Mouse (Mus musculus): ENCODE data around the gene Camsap2. TPM values are rescaled to one million over a fixed set of nuclear protein-coding genes. Genes with fewer than 3 reads are reported as not detected.

The Camsap2 gene
- polyA plus RNA-seq, 1 experiment, result 19.6 TPM

- Histone ChIP-seq H3K4me1 (ENCODE audit: control insufficient read depth, insufficient read depth, low read length) (no peaks in the 10 kb centered on the region; the same call in 1 of the 2 replicates), H3K27ac (ENCODE audit: control insufficient read depth, insufficient read depth, low read depth, low read length, poor library complexity) (0 out of 2 replicates have a peak overlapping the region, but pooled peaks have one; percentile 13), H3K4me3 (replicated peaks; ENCODE audit: control insufficient read depth, low read depth, low read length) (no peak overlapping the region)
- whole genome bisulfite sequencing, result 5% methylated on average over 5 of the region's 5 CpGs
- TF ChIP-seq CTCF (IDR thresholded peaks at IDR 0.05; ENCODE audit: control insufficient read depth, insufficient read depth, low read length), result no peak
- TF ChIP-seq POLR2A (IDR thresholded peaks at IDR 0.05; ENCODE audit: borderline replicate concordance, control insufficient read depth, low read depth, low read length), result no peak
These were observed 96.2 kb downstream of the Camsap2 start for GRCm38 (mm10) chr1:136249662-136250061.

GRCm38 (mm10) chr1:136247393-136247792 is 98.5 kb downstream of the Camsap2 start:
- no peaks in the 10 kb centered on the region; the same call in 1 of the 2 replicates for H3K4me1 ChIP-seq (ENCODE audit: control insufficient read depth, insufficient read depth, low read length)
- H3K27ac ChIP-seq (ENCODE audit: control insufficient read depth, insufficient read depth, low read depth, low read length, poor library complexity), result no peak overlapping the region
- H3K4me3 ChIP-seq (replicated peaks; ENCODE audit: control insufficient read depth, low read depth, low read length), result no peak overlapping the region
- TF ChIP-seq POLR2A (IDR thresholded peaks at IDR 0.05; ENCODE audit: borderline replicate concordance, control insufficient read depth, low read depth, low read length), result no peak
- no peak for TF ChIP-seq CTCF (IDR thresholded peaks at IDR 0.05; ENCODE audit: control insufficient read depth, insufficient read depth, low read length)
- WGBS, result 17% methylated on average over 5 of the region's 5 CpGs

DNA sequence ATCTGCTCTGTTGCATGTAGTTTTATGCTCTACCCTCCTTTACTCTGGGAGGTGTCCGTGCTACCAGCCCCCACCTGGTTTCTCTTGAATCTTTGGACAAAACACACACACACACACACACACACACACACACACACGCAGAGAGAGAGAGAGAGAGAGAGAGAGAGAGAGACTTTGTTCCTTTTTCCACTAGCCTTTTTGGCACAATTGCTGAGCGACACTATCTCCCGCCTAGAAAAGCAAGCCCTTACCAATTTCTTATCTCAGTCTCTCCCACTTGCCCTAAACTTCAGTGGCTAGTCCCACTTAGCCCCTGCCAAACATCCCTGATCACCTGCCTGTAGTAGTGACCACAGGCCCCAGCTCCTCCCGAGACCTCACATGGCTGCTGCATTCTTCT is 101.4 kb downstream of the Camsap2 start:
- WGBS, result 58% methylated on average over 5 of the region's 5 CpGs
- no peak overlapping the region for H3K27ac ChIP-seq (ENCODE audit: control insufficient read depth, insufficient read depth, low read depth, low read length, poor library complexity)
- TF ChIP-seq CTCF (IDR thresholded peaks at IDR 0.05; ENCODE audit: control insufficient read depth, insufficient read depth, low read length), result no peak
- TF ChIP-seq POLR2A (IDR thresholded peaks at IDR 0.05; ENCODE audit: borderline replicate concordance, control insufficient read depth, low read depth, low read length), result no peak

GRCm38 (mm10) chr1:136241801-136242200 is 104.1 kb downstream of the Camsap2 start:
- H3K4me1 ChIP-seq (ENCODE audit: control insufficient read depth, insufficient read depth, low read length), result no peaks in the 10 kb centered on the region
- no peak overlapping the region for H3K4me3 ChIP-seq (replicated peaks; ENCODE audit: control insufficient read depth, low read depth, low read length)
- H3K27ac ChIP-seq (ENCODE audit: control insufficient read depth, insufficient read depth, low read depth, low read length, poor library complexity), result no peak overlapping the region
- no peak for TF ChIP-seq POLR2A (IDR thresholded peaks at IDR 0.05; ENCODE audit: borderline replicate concordance, control insufficient read depth, low read depth, low read length)
- TF ChIP-seq CTCF (IDR thresholded peaks at IDR 0.05; ENCODE audit: control insufficient read depth, insufficient read depth, low read length), result no peak
- 80% methylated on average over 7 of the region's 7 CpGs for whole genome bisulfite sequencing

More for the DNA sequence above, 101.4 kb downstream of the Camsap2 start:
- Histone ChIP-seq H3K4me3 (replicated peaks; ENCODE audit: control insufficient read depth, low read depth, low read length) (no peak overlapping the region), H3K4me1 (ENCODE audit: control insufficient read depth, insufficient read depth, low read length) (no peaks in the 10 kb centered on the region; the same call in 1 of the 2 replicates)

DNA sequence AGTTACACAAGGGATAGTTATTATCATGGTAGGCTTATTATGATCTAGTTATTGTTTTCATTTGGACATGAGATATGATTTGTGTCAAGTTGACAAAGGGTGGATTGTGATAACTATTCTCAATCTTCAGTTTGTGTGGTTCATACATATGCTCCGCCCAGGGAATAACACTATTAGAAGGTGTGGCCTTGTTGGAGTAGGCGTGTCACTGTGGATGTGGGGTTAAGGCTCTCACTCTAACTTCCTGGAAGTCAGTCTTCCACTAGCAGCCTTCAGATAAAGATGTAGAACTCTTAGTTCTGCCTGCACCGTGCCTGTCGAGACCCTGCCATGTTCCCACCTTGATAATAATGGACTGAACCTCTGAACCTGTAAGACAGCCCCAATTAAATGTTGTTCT is 107.4 kb downstream of the Camsap2 start:
- 62% methylated on average over 4 of the region's 4 CpGs for WGBS
- Histone ChIP-seq H3K27ac (ENCODE audit: control insufficient read depth, insufficient read depth, low read depth, low read length, poor library complexity) (no peak overlapping the region), H3K4me3 (replicated peaks; ENCODE audit: control insufficient read depth, low read depth, low read length) (no peak overlapping the region), H3K4me1 (ENCODE audit: control insufficient read depth, insufficient read depth, low read length) (no peaks in the 10 kb centered on the region)
- TF ChIP-seq CTCF (IDR thresholded peaks at IDR 0.05; ENCODE audit: control insufficient read depth, insufficient read depth, low read length) (no peak), POLR2A (IDR thresholded peaks at IDR 0.05; ENCODE audit: borderline replicate concordance, control insufficient read depth, low read depth, low read length) (no peak)

DNA sequence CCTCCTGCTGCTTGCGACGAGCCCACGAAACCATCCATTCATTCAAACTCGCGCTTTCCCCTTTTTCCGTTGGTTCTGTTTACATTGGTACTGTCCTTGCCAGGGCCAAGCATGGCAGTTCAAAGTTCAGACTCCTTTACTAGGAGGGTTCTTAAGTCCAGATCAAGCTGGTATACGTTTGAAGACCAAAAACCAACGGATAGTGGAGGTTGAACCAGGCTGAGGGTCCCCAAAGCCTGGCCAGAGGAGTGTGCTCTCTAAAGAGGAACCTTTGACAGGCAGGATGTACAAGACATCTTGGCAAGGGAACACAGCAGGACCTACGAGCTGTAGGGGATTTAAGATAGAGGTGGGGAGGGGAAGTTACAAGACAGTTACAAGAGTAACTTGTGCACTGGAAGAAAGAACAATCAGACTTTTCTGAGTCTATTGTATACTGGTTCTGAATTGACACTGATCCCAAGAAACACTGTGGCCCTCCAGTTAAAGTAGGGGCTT is 111.3 kb downstream of the Camsap2 start:
- 1% methylated on average over 9 of the region's 9 CpGs for WGBS
- H3K4me1 ChIP-seq (ENCODE audit: control insufficient read depth, insufficient read depth, low read length), result no peaks in the 10 kb centered on the region
- no peak overlapping the region for H3K27ac ChIP-seq (ENCODE audit: control insufficient read depth, insufficient read depth, low read depth, low read length, poor library complexity)
- no peak overlapping the region for H3K4me3 ChIP-seq (replicated peaks; ENCODE audit: control insufficient read depth, low read depth, low read length)
- TF ChIP-seq CTCF (IDR thresholded peaks at IDR 0.05; ENCODE audit: control insufficient read depth, insufficient read depth, low read length), result no peak
- no peak for TF ChIP-seq POLR2A (IDR thresholded peaks at IDR 0.05; ENCODE audit: borderline replicate concordance, control insufficient read depth, low read depth, low read length)

- 0 out of 2 replicates have a peak, but pooled peaks have one; percentile 18 for TF ChIP-seq POLR2A (IDR thresholded peaks at IDR 0.05; ENCODE audit: borderline replicate concordance, control insufficient read depth, low read depth, low read length)
- peak; percentile 38; the same call in 1 of the 2 replicates for TF ChIP-seq CTCF (IDR thresholded peaks at IDR 0.05; ENCODE audit: control insufficient read depth, insufficient read depth, low read length)
- no peak within 1 kb of the TSS for H3K27ac ChIP-seq (ENCODE audit: control insufficient read depth, insufficient read depth, low read depth, low read length, poor library complexity)
- no peaks in the 10 kb centered on the region for H3K4me1 ChIP-seq (ENCODE audit: control insufficient read depth, insufficient read depth, low read length)
- H3K4me3 ChIP-seq (replicated peaks; ENCODE audit: control insufficient read depth, low read depth, low read length), result peak within 1 kb of the TSS; percentile 29
- under 1% methylated on average over 48 of the region's 51 CpGs for WGBS
These were observed 111.9 kb downstream of the Camsap2 start, which contains the start of gene Inava for GRCm38 (mm10) chr1:136233892-136234594. Inava (minus strand) TSS chr1:136234264.

DNA sequence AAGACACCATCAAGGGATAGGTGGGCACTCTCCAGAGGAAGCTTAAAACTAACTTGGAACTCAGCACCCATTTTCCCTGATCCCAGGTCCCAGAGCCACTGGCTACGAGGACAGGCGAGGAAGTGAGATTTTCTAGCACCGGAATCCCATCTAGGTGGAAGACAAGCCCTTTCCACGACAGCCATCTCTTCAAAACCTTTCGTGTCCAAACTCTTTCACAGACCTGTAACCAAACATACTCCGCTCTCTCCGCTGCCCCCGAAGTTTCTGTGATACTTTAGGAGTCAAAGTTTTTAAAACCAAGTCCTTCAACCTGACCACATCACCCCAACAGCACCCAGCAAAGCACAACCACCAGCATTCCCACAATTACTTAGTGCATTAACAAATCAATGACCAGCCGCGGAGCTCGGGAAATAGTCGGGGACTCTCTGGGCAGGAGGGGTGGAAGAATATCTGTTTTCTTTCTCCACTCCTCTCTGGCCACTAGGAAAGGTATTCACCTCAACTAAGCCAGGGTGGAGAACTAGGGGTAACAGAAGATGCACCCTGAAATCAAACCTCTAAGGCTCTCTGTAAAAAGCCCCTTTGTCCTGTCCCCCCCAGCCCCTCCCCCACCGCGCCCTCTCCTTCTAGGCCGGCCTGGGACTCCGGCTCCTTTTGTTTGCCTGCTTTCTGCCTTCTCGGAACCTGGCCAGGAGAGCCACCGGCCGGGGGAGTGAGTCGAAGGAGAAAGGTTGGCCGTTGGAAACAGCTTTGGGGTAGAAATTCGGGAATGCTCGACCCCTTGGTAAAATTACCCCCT is 112.7 kb downstream of the Camsap2 start:
- no peaks in the 10 kb centered on the region for H3K4me1 ChIP-seq (ENCODE audit: control insufficient read depth, insufficient read depth, low read length)
- 15% methylated on average over 23 of the region's 23 CpGs for WGBS
- no peak overlapping the region for H3K27ac ChIP-seq (ENCODE audit: control insufficient read depth, insufficient read depth, low read depth, low read length, poor library complexity)
- no peak for TF ChIP-seq CTCF (IDR thresholded peaks at IDR 0.05; ENCODE audit: control insufficient read depth, insufficient read depth, low read length)
- no peak for TF ChIP-seq POLR2A (IDR thresholded peaks at IDR 0.05; ENCODE audit: borderline replicate concordance, control insufficient read depth, low read depth, low read length)
- no peak overlapping the region for H3K4me3 ChIP-seq (replicated peaks; ENCODE audit: control insufficient read depth, low read depth, low read length)
